Mouse (Mus musculus): ENCODE results near the gene Prelp. TPM values are rescaled to one million over a fixed set of nuclear protein-coding genes. Genes with fewer than 3 reads are reported as not detected.
A peak's percentile ranks its signal among the peaks of the same experiment; 100 is the strongest.

Gene Prelp
- total RNA-seq, 2 experiments from 2014 or later, result 18.8 to 25.6 TPM

- no peak for DNase-seq (ENCODE audit: low spot score in 2 of 2)
Measured at GRCm38 (mm10) chr1:133934354-133934963, 13.2 kb upstream of the Prelp start.

- DNase-seq (ENCODE audit: low spot score in 2 of 2), result no peak
Measured at GRCm38 (mm10) chr1:133933301-133934195, 12.3 kb upstream of the Prelp start.

- DNase-seq (ENCODE audit: low spot score in 2 of 2), result no peak
Measured at GRCm38 (mm10) chr1:133929980-133930379, 8.8 kb upstream of the Prelp start.

- no peak for DNase-seq (ENCODE audit: low spot score in 2 of 2)
Measured at GRCm38 (mm10) chr1:133925223-133925622, 4.0 kb upstream of the Prelp start.

GRCm38 (mm10) chr1:133924141-133924875, 3.1 kb upstream of the Prelp start:
- peak; percentile 20 to 60 for DNase-seq (ENCODE audit: low spot score in 2 of 2)

GRCm38 (mm10) chr1:133923071-133923470, 1.9 kb upstream of the Prelp start:
- no peak for DNase-seq (ENCODE audit: low spot score in 2 of 2)

GRCm38 (mm10) chr1:133920876-133921275, 338 bp downstream of the Prelp start:
- DNase-seq (ENCODE audit: low spot score in 2 of 2), result no peak

GRCm38 (mm10) chr1:133920401-133920800, 813 bp downstream of the Prelp start:
- DNase-seq (ENCODE audit: low spot score in 2 of 2), result no peak

GRCm38 (mm10) chr1:133918088-133918470, 3.1 kb downstream of the Prelp start:
- DNase-seq (ENCODE audit: low spot score in 2 of 2), result no peak

GRCm38 (mm10) chr1:133917456-133918087, 3.6 kb downstream of the Prelp start:
- DNase-seq (ENCODE audit: low spot score in 2 of 2), result no peak

- peak in 1 of 2 experiments; percentile 50 for DNase-seq (ENCODE audit: low spot score in 2 of 2)
Measured at GRCm38 (mm10) chr1:133915723-133916355, 5.4 kb downstream of the Prelp start.

GRCm38 (mm10) chr1:133915115-133915514, 6.1 kb downstream of the Prelp start:
- no peak for DNase-seq (ENCODE audit: low spot score in 2 of 2)

GRCm38 (mm10) chr1:133913018-133913417, 8.2 kb downstream of the Prelp start:
- DNase-seq (ENCODE audit: low spot score in 2 of 2), result no peak

GRCm38 (mm10) chr1:133911456-133911855, 9.8 kb downstream of the Prelp start:
- DNase-seq (ENCODE audit: low spot score in 2 of 2), result peak in 1 of 2 experiments; percentile 54

- DNase-seq (ENCODE audit: low spot score in 2 of 2), result no peak
Measured at GRCm38 (mm10) chr1:133911008-133911407, 10.2 kb downstream of the Prelp start.

GRCm38 (mm10) chr1:133910108-133910507, 11.1 kb downstream of the Prelp start:
- DNase-seq (ENCODE audit: low spot score in 2 of 2), result no peak

- peak; percentile 39 to 49 for DNase-seq (ENCODE audit: low spot score in 2 of 2)
Measured at GRCm38 (mm10) chr1:133908659-133909575, 12.3 kb downstream of the Prelp start.

GRCm38 (mm10) chr1:133907949-133908658, 13.1 kb downstream of the Prelp start, which contains the start of gene Optc:
Gene Optc (minus strand): TSS chr1:133907999.
- peak; percentile 71 to 87 for DNase-seq (ENCODE audit: low spot score in 2 of 2)

- DNase-seq (ENCODE audit: low spot score in 2 of 2), result no peak
Measured at GRCm38 (mm10) chr1:133906420-133906819, 14.8 kb downstream of the Prelp start.

Measured in layer of hippocampus, adult 18-20 months (tissue).